Mouse (Mus musculus) ZHBTc4 (cell line): ENCODE results near the gene Ikzf3.

Experiments used
- DNase-seq: peaks from one replicate; pipeline ENCODE4 v3.0.0-alpha.2; 2011; ENCODE audit warnings: low read depth, low spot score

Gene Ikzf3

DNA sequence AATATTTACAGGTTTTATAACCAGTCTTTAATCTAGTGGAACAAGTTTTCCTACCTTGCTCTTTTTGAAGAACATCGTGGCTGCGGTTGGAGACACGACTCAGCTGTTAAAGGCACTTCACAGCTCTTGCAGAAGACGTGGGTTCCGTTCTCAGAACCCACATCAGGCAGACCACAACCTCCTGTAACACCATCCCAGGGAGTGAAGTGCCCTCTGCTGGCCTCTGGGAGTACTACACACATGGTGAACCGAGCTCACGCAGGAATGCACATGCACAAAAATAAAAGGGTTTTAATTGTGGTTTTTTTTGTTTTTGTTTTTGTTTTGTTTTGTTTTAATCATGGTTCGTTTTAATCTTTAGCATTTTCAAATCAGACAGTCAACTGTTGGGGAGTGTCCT lies 22.5 kb upstream of the Ikzf3 start:
- DNase-seq, result peak; percentile 85

DNA sequence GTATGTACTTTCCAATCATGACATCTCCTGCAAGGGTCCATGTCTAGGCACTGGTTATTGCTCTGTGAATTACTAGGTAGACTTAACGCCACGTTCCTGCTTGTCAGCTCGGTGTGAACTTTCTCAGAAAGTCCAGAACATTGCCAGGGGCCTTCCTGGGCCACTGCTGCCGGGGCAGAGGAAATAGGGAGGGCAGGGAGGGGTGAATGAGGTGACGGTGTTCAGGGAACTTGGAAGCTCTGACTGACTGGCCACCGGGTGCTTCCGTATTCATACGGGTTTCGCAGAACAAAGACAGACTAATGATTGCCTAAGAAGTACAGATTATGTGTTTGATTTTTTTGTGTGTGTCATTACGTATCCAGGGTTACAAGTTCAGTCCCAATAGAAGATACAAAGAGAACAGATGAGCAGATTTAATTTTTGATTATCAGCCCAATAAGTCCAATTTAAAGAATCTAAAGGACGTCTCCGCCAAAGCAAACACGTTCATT lies 18.1 kb upstream of the Ikzf3 start:
- no peak for DNase-seq

DNA sequence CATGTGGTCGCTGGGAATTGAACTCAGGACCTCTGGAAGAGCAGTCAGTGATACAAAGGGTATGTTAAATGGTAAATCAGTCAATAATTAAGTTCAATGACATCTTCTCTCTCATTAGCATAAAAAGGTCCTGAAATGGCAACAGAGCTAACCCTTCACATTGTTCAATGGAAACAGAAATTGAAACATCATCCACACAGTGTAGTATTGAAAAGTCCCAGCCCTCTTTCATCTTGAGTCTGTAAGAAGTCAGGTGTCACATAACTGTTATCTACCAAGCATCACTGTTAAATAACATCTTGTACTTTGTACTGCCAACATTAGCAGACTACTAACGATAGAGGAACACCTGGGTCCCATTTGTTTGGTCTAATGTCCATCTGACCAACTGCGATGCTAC lies 17.2 kb upstream of the Ikzf3 start:
- no peak for DNase-seq

DNA sequence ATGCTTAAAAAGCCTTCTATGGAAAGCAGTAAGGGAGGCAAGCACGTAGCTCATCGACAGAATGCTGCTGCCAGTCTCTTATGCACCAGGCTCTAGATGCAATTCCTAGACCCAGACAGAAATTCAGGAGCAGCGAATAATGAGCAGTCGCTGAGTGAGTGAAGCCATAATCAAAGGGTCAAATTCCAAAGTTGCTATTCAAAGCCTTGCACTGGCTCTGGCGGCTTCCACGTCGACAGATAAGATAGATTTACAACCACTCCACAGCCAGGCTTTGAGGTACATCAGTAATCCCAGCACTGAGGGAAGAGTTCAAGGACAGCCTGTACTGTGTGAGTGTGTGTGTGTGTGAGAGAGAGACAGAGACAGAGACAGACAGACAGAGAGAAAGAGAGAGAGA lies 15.1 kb upstream of the Ikzf3 start:
- DNase-seq, result no peak

DNA sequence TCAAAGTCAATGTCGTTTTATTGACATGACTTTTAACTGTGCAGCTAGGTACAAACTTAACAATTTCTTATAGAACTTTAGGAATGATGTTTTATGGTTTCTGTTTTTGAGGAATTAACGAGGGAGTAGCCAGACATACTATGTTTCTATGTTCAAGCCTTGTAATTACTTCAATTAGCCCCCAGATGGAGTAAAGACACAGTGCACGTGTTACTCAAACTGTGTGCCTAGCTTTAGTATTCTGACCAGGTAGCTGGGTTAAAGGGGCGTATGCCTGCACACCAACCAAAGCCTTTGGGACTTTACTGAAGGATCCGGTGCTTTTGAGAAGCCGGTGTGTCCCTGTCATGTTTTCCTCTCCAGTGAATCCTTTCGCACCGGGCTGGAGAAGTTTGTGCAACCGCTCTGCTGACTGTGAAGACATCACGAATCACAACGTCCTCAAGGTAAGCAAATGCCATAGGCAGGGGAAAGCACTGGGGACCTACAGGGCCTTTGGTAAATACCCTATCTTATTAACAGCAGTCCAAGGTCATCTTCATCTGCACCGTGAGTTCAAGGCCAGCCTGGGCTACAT lies 9.4 kb upstream of the Ikzf3 start:
- DNase-seq, result peak; percentile 53

GRCm38 (mm10) chr11:98553966-98554365 lies 8.1 kb upstream of the Ikzf3 start:
- DNase-seq, result peak; percentile 68

GRCm38 (mm10) chr11:98550975-98551828 lies 5.4 kb upstream of the Ikzf3 start, which contains the start of gene Zpbp2:
TSS of gene Zpbp2 (plus strand) at chr11:98551097.
- DNase-seq, result peak; percentile 96

GRCm38 (mm10) chr11:98550311-98550974 lies 4.6 kb upstream of the Ikzf3 start:
- no peak for DNase-seq

GRCm38 (mm10) chr11:98549363-98549762 lies 3.5 kb upstream of the Ikzf3 start:
- no peak for DNase-seq

- DNase-seq, result no peak
Measured at GRCm38 (mm10) chr11:98547308-98547693, 1.5 kb upstream of the Ikzf3 start.

- DNase-seq, result no peak
Measured at GRCm38 (mm10) chr11:98546529-98547307, 887 bp upstream of the Ikzf3 start.

- DNase-seq, result no peak
Measured at GRCm38 (mm10) chr11:98544890-98545677, 747 bp downstream of the Ikzf3 start.

DNA sequence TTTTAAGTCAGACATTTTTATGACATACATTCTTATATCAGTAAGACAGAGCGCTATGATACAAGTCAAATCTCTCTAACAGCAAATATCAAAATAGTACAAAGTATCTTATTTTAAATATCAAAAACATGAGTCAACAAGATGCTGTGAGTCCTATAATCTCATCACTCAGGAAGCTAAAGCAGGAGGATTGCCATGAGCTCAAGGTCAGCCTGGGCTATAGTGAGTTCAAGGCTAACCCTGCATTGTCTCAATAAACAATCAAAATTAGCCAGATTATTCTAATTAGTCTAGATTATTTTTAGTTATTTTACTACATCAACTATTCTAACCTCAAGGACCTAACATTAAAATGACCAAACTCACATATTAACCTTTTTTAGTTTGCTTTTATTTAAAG lies 2.4 kb downstream of the Ikzf3 start:
- no peak for DNase-seq

DNA sequence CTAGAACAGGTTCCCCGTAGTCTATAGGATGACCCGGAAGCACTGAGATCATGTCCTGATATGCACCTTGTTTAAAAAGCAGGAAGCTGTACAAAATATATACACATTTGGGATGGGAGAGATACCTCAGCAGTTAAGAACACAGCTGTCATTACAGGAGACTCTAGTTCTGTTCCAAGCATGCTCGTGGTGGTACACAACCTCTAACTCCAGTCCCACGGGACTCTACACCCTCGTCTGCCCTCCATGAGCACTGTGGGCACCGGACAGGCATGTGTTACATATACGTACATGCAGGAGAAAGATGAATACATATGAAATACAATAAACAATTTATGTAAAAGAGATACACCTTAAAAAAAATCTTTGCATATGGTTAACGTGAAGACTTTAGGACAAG lies 3.3 kb downstream of the Ikzf3 start:
- no peak for DNase-seq

- peak; percentile 45 for DNase-seq
Measured at GRCm38 (mm10) chr11:98540319-98540718, 5.5 kb downstream of the Ikzf3 start.

DNA sequence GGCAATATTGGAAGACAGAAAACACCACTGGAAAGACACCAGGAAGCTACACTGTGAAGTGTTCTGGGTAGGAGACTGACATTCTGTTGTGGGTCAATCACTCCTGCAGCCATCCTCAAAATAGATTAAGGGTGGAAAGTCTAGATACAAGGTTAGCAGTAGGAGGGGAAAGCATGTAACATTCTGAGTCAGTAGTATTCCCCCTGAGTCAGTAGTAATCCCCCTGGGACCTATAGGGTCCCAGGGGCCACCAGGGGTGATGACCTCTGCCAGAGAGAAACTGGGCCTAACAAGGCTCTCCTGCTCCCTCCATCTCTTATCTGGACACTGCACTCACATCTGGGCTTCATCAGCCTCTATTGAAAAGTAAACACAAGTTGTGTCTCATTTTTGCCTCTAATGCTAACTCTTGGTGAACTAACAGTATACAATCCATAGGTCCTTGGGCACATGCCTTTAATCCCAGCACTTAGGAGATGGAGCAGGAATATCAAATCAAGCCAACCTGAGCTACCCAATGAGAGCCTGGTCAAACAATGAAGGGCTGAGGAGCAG lies 8.3 kb downstream of the Ikzf3 start:
- DNase-seq, result no peak

- DNase-seq, result no peak
Measured at GRCm38 (mm10) chr11:98526824-98527461, 18.9 kb downstream of the Ikzf3 start.

- no peak for DNase-seq
Measured at GRCm38 (mm10) chr11:98525140-98525539, 20.7 kb downstream of the Ikzf3 start.

- DNase-seq, result no peak
Measured at GRCm38 (mm10) chr11:98520468-98520867, 25.4 kb downstream of the Ikzf3 start.

DNA sequence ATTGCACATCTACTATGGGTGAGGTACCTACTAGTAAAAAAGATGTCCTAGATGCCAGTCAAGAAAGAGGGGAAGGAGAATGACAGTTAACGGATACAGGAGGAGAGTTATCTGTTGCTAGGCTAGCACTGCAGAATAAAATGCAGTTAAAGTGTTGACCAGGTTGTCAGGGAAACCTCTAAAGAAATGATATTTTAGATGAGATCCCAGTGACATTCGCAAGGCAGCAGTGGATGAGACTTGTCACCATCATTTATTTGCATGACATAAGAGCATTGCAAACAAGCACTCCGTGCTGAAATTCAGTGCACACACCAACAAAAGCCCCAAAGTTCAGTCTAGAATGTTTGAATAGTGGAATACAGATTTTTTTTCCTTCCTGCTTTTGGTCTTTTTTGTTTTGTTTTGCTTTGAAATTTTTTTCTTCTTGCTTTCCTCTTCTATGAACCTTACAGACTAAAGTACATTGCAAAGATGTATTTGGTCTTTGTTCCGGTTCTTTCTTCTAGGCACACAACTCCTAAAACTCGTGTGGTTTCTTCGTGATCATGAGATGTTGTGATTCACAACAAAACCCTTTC lies 32.4 kb downstream of the Ikzf3 start:
- no peak for DNase-seq
